Mouse (Mus musculus) thymus, adult 2 months (tissue): ENCODE measurements around the gene Dlat. TPM values are rescaled to one million over a fixed set of nuclear protein-coding genes. Genes with fewer than 3 reads are reported as not detected.

ENCODE experiments used
- DNase-seq: peaks from one replicate; pipeline ENCODE4 v3.0.0; 2021
- H3K27ac ChIP-seq: fragments of 200-500 bp; 2 replicates; pipeline ENCODE4 v1.5.1; 2012; ENCODE audit warnings: low read length, control low read depth; ENCODE audit not compliant: control insufficient read depth, insufficient read depth
- H3K27me3 ChIP-seq: fragments of 200-500 bp; 2 replicates; pipeline ENCODE4 v1.6.1; 2012; ENCODE audit warnings: mild to moderate bottlenecking, low read length, moderate library complexity, mixed read lengths; ENCODE audit not compliant: control insufficient read depth, insufficient read depth
- H3K36me3 ChIP-seq: fragments of 200-500 bp; 2 replicates; pipeline ENCODE4 v1.6.1; 2012; ENCODE audit warnings: mild to moderate bottlenecking, low read length, moderate library complexity; ENCODE audit not compliant: control insufficient read depth, insufficient read depth
- H3K4me1 ChIP-seq: fragments of 200-500 bp; replicated peaks from 2 replicates; pipeline ENCODE4 v1.6.1; 2012; ENCODE audit warnings: low read length; ENCODE audit not compliant: control insufficient read depth, insufficient read depth
- H3K4me3 ChIP-seq: fragments of 200-500 bp; 2 replicates; pipeline ENCODE4 v1.5.1; 2012; ENCODE audit warnings: mild to moderate bottlenecking, low read length, control low read depth, moderate library complexity; ENCODE audit not compliant: control insufficient read depth, insufficient read depth
- CTCF ChIP-seq: fragments of 200-500 bp; IDR thresholded peaks from 2 replicates; pipeline ENCODE4 v1.5.1; 2012; ENCODE audit warnings: mild to moderate bottlenecking, control low read depth, low read length, moderate library complexity, borderline replicate concordance; ENCODE audit not compliant: control insufficient read depth, poor library complexity, insufficient read depth; ENCODE audit errors: extremely low read depth
- POLR2A ChIP-seq: fragments of 200-500 bp; IDR thresholded peaks from 2 replicates; pipeline ENCODE4 v1.6.1; 2012; ENCODE audit warnings: mild to moderate bottlenecking, low read length, control low read depth, moderate library complexity; ENCODE audit not compliant: control insufficient read depth, poor library complexity, insufficient read depth; ENCODE audit errors: extremely low read depth
- WGBS: fragments of 180-500 bp; shearing (Covaris S2); methylation state at CpG from one replicate; pipeline ENCODE4 v1.1.7; 2018; 5-methylcytosine and 5-hydroxymethylcytosine counted together
- polyA plus RNA-seq: library from polyadenylated mRNA; depleted of rRNA; stranded (reverse); fragments of >200 nt; gene quantifications from 2 replicates; pipeline ENCODE4 v1.2.3, GENCODE M21; 2012

Dlat gene
- polyA plus RNA-seq, 1 experiment: 24.5 TPM

- Histone ChIP-seq H3K36me3 (peaks cover 21% of the 10 kb centered on the region), H3K27me3 (no peaks in the 10 kb centered on the region), H3K27ac (no peak overlapping the region), H3K4me3 (peak overlapping the region; percentile 82), H3K4me1 (peaks cover 15% of the 10 kb centered on the region)
- DNase-seq: no peak
- TF ChIP-seq CTCF (no peak), POLR2A (no peak)
- under 1% methylated on average over 6 of the region's 6 CpGs for WGBS
Measured at GRCm38 (mm10) chr9:50604338-50604737, 55.2 kb downstream of the Dlat start.

GRCm38 (mm10) chr9:50603998-50604324, 55.6 kb downstream of the Dlat start:
- WGBS: under 1% methylated on average over 24 of the region's 24 CpGs
- peak; percentile 14 for TF ChIP-seq CTCF
- TF ChIP-seq POLR2A: no peak
- H3K4me3 ChIP-seq: peak overlapping the region; percentile 82
- H3K27me3 ChIP-seq: no peaks in the 10 kb centered on the region
- H3K36me3 ChIP-seq: peaks cover 22% of the 10 kb centered on the region
- H3K4me1 ChIP-seq: peaks cover 15% of the 10 kb centered on the region
- no peak for DNase-seq
- H3K27ac ChIP-seq: no peak overlapping the region

- Histone ChIP-seq H3K4me1 (peaks cover 15% of the 10 kb centered on the region), H3K27ac (no peak within 1 kb of the TSS), H3K27me3 (no peaks in the 10 kb centered on the region), H3K36me3 (peaks cover 22% of the 10 kb centered on the region), H3K4me3 (peak within 1 kb of the TSS; percentile 82)
- TF ChIP-seq CTCF: peak; percentile 72; the same call in 1 of the 2 replicates
- peak; percentile 84; the same call in 1 of the 2 replicates for TF ChIP-seq POLR2A
- DNase-seq: peak; percentile 92
- under 1% methylated on average over 48 of the region's 48 CpGs for WGBS
Measured at GRCm38 (mm10) chr9:50603189-50603997, 56.2 kb downstream of the Dlat start, which contains the start of the genes Sdhd and Timm8b. Gene Sdhd (minus strand): TSS chr9:50603812. Gene Timm8b (plus strand): TSS chr9:50603910.

- Histone ChIP-seq H3K27ac (no peak overlapping the region), H3K4me1 (peaks cover 15% of the 10 kb centered on the region), H3K4me3 (no peak overlapping the region), H3K36me3 (peaks cover 29% of the 10 kb centered on the region), H3K27me3 (no peaks in the 10 kb centered on the region)
- no peak for DNase-seq
- 86% methylated on average over 7 of the region's 7 CpGs for WGBS
- no peak for TF ChIP-seq POLR2A
- TF ChIP-seq CTCF: no peak
Measured at GRCm38 (mm10) chr9:50602055-50602845, 57.3 kb downstream of the Dlat start.

- H3K4me3 ChIP-seq: no peak overlapping the region
- H3K36me3 ChIP-seq: peaks cover 33% of the 10 kb centered on the region
- H3K27ac ChIP-seq: no peak overlapping the region
- no peak for DNase-seq
- WGBS: 94% methylated on average over 6 of the region's 6 CpGs
- TF ChIP-seq CTCF: no peak
- no peak for TF ChIP-seq POLR2A
- H3K4me1 ChIP-seq: peaks cover 15% of the 10 kb centered on the region
- no peaks in the 10 kb centered on the region for H3K27me3 ChIP-seq
Measured at GRCm38 (mm10) chr9:50601536-50601935, 58.0 kb downstream of the Dlat start.

GRCm38 (mm10) chr9:50596973-50597372, 62.6 kb downstream of the Dlat start:
- no peak overlapping the region for H3K27ac ChIP-seq
- WGBS: 96% methylated on average over 8 of the region's 8 CpGs
- no peaks in the 10 kb centered on the region for H3K27me3 ChIP-seq
- peaks cover 36% of the 10 kb centered on the region for H3K36me3 ChIP-seq
- H3K4me3 ChIP-seq: no peak overlapping the region
- TF ChIP-seq POLR2A: no peak
- TF ChIP-seq CTCF: no peak
- peaks cover under 1% of the 10 kb centered on the region; the same call in 1 of the 2 replicates for H3K4me1 ChIP-seq
- DNase-seq: no peak
